Mouse (Mus musculus) heart, adult 11 months (tissue): ENCODE results near the gene Ccdc51.

Experiments used
- DNase-seq: peaks from one replicate; pipeline ENCODE4 v3.0.0; 2022

The Ccdc51 gene

GRCm38 (mm10) chr9:109082124-109082800 lies at the start of gene Ccdc51, which contains the start of gene Tma7:
Ccdc51 (plus strand) TSS chr9:109082493.
Tma7 (minus strand) TSS chr9:109082587.
- peak; percentile 99 for DNase-seq

- peak; percentile 99 for DNase-seq
These were observed 44.0 kb upstream of the Ccdc51 start, which contains the start of gene Shisa5 for GRCm38 (mm10) chr9:109038086-109038895. Shisa5 (plus strand) TSS chr9:109038565.

- peak; percentile 99 for DNase-seq
These were observed 43.4 kb upstream of the Ccdc51 start for GRCm38 (mm10) chr9:109038901-109039364.

- peak; percentile 92 for DNase-seq
These were observed 42.6 kb upstream of the Ccdc51 start for GRCm38 (mm10) chr9:109039681-109040080.

GRCm38 (mm10) chr9:109040216-109040615 lies 42.1 kb upstream of the Ccdc51 start:
- no peak for DNase-seq

GRCm38 (mm10) chr9:109040906-109041305 lies 41.4 kb upstream of the Ccdc51 start:
- DNase-seq: peak; percentile 84

GRCm38 (mm10) chr9:109041351-109041750 lies 40.9 kb upstream of the Ccdc51 start:
- DNase-seq: peak; percentile 76

- peak; percentile 96 for DNase-seq
These were observed 36.0 kb upstream of the Ccdc51 start for GRCm38 (mm10) chr9:109046306-109046705.

- DNase-seq: no peak
These were observed 33.0 kb upstream of the Ccdc51 start for GRCm38 (mm10) chr9:109049316-109049715.

- DNase-seq: peak; percentile 84
These were observed 32.2 kb upstream of the Ccdc51 start for GRCm38 (mm10) chr9:109049996-109050673.

GRCm38 (mm10) chr9:109050674-109050997 lies 31.7 kb upstream of the Ccdc51 start:
- DNase-seq: no peak

- peak; percentile 87 for DNase-seq
These were observed 31.2 kb upstream of the Ccdc51 start for GRCm38 (mm10) chr9:109051011-109051501.

- peak; percentile 92 for DNase-seq
These were observed 30.4 kb upstream of the Ccdc51 start for GRCm38 (mm10) chr9:109051651-109052489.

GRCm38 (mm10) chr9:109052490-109053260 lies 29.6 kb upstream of the Ccdc51 start:
- DNase-seq: peak; percentile 92

- DNase-seq: peak; percentile 74
These were observed 28.9 kb upstream of the Ccdc51 start for GRCm38 (mm10) chr9:109053366-109053765.

- DNase-seq: peak; percentile 86
These were observed 28.4 kb upstream of the Ccdc51 start for GRCm38 (mm10) chr9:109053851-109054250.

GRCm38 (mm10) chr9:109054712-109055111 lies 27.6 kb upstream of the Ccdc51 start:
- DNase-seq: peak; percentile 99

GRCm38 (mm10) chr9:109055271-109056030 lies 26.8 kb upstream of the Ccdc51 start:
- DNase-seq: peak; percentile 93

- peak; percentile 93 for DNase-seq
These were observed 26.1 kb upstream of the Ccdc51 start for GRCm38 (mm10) chr9:109056081-109056690.

- DNase-seq: peak; percentile 90
These were observed 25.4 kb upstream of the Ccdc51 start for GRCm38 (mm10) chr9:109056916-109057315.
